Mouse (Mus musculus): ENCODE results near the gene Gm21750. TPM values are rescaled to one million over a fixed set of nuclear protein-coding genes. Genes with fewer than 3 reads are reported as not detected.
A peak's percentile ranks its signal among the peaks of the same experiment; 100 is the strongest.

Gene Gm21750
- polyA plus RNA-seq, 1 experiment from 2014 or later: not detected

- no peaks in the 10 kb centered on the region for H3K27me3 ChIP-seq (ENCODE audit: control insufficient read depth, insufficient read depth, low read length)
- H3K9ac ChIP-seq (ENCODE audit: low read depth, low read length): no peak overlapping the region
- no peaks in the 10 kb centered on the region for H3K4me1 ChIP-seq (replicated peaks; ENCODE audit: control insufficient read depth, insufficient read depth, low read length)
- H3K36me3 ChIP-seq (ENCODE audit: control insufficient read depth, insufficient read depth, low read length): no peaks in the 10 kb centered on the region
- H3K4me2 ChIP-seq (replicated peaks; ENCODE audit: low read depth, low read length): no peak overlapping the region
- DNase-seq (ENCODE audit: low spot score) (no peak), ATAC-seq (ENCODE audit: low FRiP score) (no peak)
- no peaks in the 10 kb centered on the region for H3K9me3 ChIP-seq (ENCODE audit: control insufficient read depth, low read length)
- H3K4me3 ChIP-seq (ENCODE audit: low read depth, low read length): no peak overlapping the region
- no peak overlapping the region for H3K27ac ChIP-seq (ENCODE audit: low read depth, low read length)
- 90% methylated on average over 4 of the region's 4 CpGs for WGBS
Observed at GRCm38 (mm10) chr14:73650179-73650578, 10.8 kb upstream of the Gm21750 start.

- DNase-seq (ENCODE audit: low spot score) (no peak), ATAC-seq (ENCODE audit: low FRiP score) (no peak)
- Histone ChIP-seq H3K27me3 (ENCODE audit: control insufficient read depth, insufficient read depth, low read length) (no peaks in the 10 kb centered on the region), H3K4me3 (ENCODE audit: low read depth, low read length) (no peak overlapping the region), H3K27ac (ENCODE audit: low read depth, low read length) (no peak overlapping the region), H3K9ac (ENCODE audit: low read depth, low read length) (no peak overlapping the region), H3K9me3 (ENCODE audit: control insufficient read depth, low read length) (no peaks in the 10 kb centered on the region), H3K4me2 (replicated peaks; ENCODE audit: low read depth, low read length) (no peak overlapping the region), H3K4me1 (replicated peaks; ENCODE audit: control insufficient read depth, insufficient read depth, low read length) (no peaks in the 10 kb centered on the region), H3K36me3 (ENCODE audit: control insufficient read depth, insufficient read depth, low read length) (no peaks in the 10 kb centered on the region)
- WGBS: 84% methylated on average over 2 of the region's 2 CpGs
Observed at GRCm38 (mm10) chr14:73670091-73670490, 9.1 kb downstream of the Gm21750 start.

- Histone ChIP-seq H3K9ac (ENCODE audit: low read depth, low read length) (no peak overlapping the region), H3K4me3 (ENCODE audit: low read depth, low read length) (no peak overlapping the region), H3K27me3 (ENCODE audit: control insufficient read depth, insufficient read depth, low read length) (no peaks in the 10 kb centered on the region), H3K4me2 (replicated peaks; ENCODE audit: low read depth, low read length) (no peak overlapping the region), H3K36me3 (ENCODE audit: control insufficient read depth, insufficient read depth, low read length) (no peaks in the 10 kb centered on the region), H3K4me1 (replicated peaks; ENCODE audit: control insufficient read depth, insufficient read depth, low read length) (no peaks in the 10 kb centered on the region), H3K27ac (ENCODE audit: low read depth, low read length) (no peak overlapping the region), H3K9me3 (ENCODE audit: control insufficient read depth, low read length) (no peaks in the 10 kb centered on the region)
- no peak for ATAC-seq (ENCODE audit: low FRiP score)
- WGBS: 81% methylated on average over 4 of the region's 4 CpGs
- no peak for DNase-seq (ENCODE audit: low spot score)
Observed at GRCm38 (mm10) chr14:73687726-73688125, 26.7 kb downstream of the Gm21750 start.

GRCm38 (mm10) chr14:73688427-73688826 lies 27.4 kb downstream of the Gm21750 start:
- no peak for ATAC-seq (ENCODE audit: low FRiP score)
- Histone ChIP-seq H3K9ac (ENCODE audit: low read depth, low read length) (no peak overlapping the region), H3K4me2 (replicated peaks; ENCODE audit: low read depth, low read length) (no peak overlapping the region), H3K4me1 (replicated peaks; ENCODE audit: control insufficient read depth, insufficient read depth, low read length) (no peaks in the 10 kb centered on the region), H3K4me3 (ENCODE audit: low read depth, low read length) (no peak overlapping the region), H3K27ac (ENCODE audit: low read depth, low read length) (no peak overlapping the region), H3K9me3 (ENCODE audit: control insufficient read depth, low read length) (no peaks in the 10 kb centered on the region), H3K36me3 (ENCODE audit: control insufficient read depth, insufficient read depth, low read length) (no peaks in the 10 kb centered on the region), H3K27me3 (ENCODE audit: control insufficient read depth, insufficient read depth, low read length) (no peaks in the 10 kb centered on the region)
- no peak for DNase-seq (ENCODE audit: low spot score)
- WGBS: 77% methylated on average over 2 of the region's 2 CpGs

GRCm38 (mm10) chr14:73700256-73700655 lies 39.2 kb downstream of the Gm21750 start:
- Histone ChIP-seq H3K27me3 (ENCODE audit: control insufficient read depth, insufficient read depth, low read length) (no peaks in the 10 kb centered on the region), H3K4me2 (replicated peaks; ENCODE audit: low read depth, low read length) (no peak overlapping the region), H3K27ac (ENCODE audit: low read depth, low read length) (no peak overlapping the region), H3K4me1 (replicated peaks; ENCODE audit: control insufficient read depth, insufficient read depth, low read length) (no peaks in the 10 kb centered on the region), H3K9ac (ENCODE audit: low read depth, low read length) (no peak overlapping the region), H3K36me3 (ENCODE audit: control insufficient read depth, insufficient read depth, low read length) (no peaks in the 10 kb centered on the region), H3K4me3 (ENCODE audit: low read depth, low read length) (no peak overlapping the region), H3K9me3 (ENCODE audit: control insufficient read depth, low read length) (no peaks in the 10 kb centered on the region)
- DNase-seq (ENCODE audit: low spot score) (peak; percentile 15), ATAC-seq (ENCODE audit: low FRiP score) (no peak)
- 71% methylated on average over 1 of the region's 1 CpGs for WGBS

- Histone ChIP-seq H3K27ac (ENCODE audit: low read depth, low read length) (no peak overlapping the region), H3K36me3 (ENCODE audit: control insufficient read depth, insufficient read depth, low read length) (no peaks in the 10 kb centered on the region), H3K27me3 (ENCODE audit: control insufficient read depth, insufficient read depth, low read length) (no peaks in the 10 kb centered on the region), H3K4me3 (ENCODE audit: low read depth, low read length) (no peak overlapping the region), H3K4me2 (replicated peaks; ENCODE audit: low read depth, low read length) (no peak overlapping the region), H3K4me1 (replicated peaks; ENCODE audit: control insufficient read depth, insufficient read depth, low read length) (no peaks in the 10 kb centered on the region), H3K9ac (ENCODE audit: low read depth, low read length) (no peak overlapping the region), H3K9me3 (ENCODE audit: control insufficient read depth, low read length) (no peaks in the 10 kb centered on the region)
- DNase-seq (ENCODE audit: low spot score) (no peak), ATAC-seq (ENCODE audit: low FRiP score) (no peak)
- WGBS: 88% methylated on average over 9 of the region's 9 CpGs
Observed at GRCm38 (mm10) chr14:73709412-73710110, 48.5 kb downstream of the Gm21750 start.

Other genes with a start within 250 kb of the Gm21750 start
- 93.5 and 96.3 TPM in 2 replicates for gene Med4, start 151.2 kb upstream of the Gm21750 start, polyA plus RNA-seq (2014; fragmentation: Nextera tagmentation; extraction: Ambion mirVana)
- 120 and 125 TPM in 2 replicates for gene Sucla2, start 135.9 kb upstream of the Gm21750 start, polyA plus RNA-seq (2014; fragmentation: Nextera tagmentation; extraction: Ambion mirVana)
- 10.2 and 11.3 TPM in 2 replicates for gene Nudt15, start 113.0 kb upstream of the Gm21750 start, polyA plus RNA-seq (2014; fragmentation: Nextera tagmentation; extraction: Ambion mirVana)